33 mouse cellular contexts compared by ENCODE assay signal in the genomic region with DNA sequence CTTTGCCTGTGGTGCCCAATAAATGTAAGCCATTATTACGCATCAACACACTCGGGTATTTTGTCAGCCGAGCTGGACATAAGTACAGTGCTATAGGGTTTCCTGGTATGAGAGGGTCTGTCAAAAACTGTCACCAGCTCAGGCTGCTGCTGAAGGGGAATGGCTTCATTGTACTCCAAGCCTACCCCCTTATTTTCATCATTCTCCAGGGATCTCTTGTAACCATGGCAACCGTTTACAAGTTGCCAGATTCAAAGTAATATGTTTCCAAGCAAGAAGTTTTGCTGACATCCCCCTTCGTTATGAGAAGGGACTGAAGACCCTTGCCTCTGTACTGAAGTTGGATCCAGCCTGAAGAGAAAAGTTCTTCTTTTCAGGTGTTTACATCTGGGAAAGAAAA.
DNase-seq lines count a peak whose midpoint lies in the region; ATAC-seq and TF ChIP-seq lines count a peak whose summit lies in the region.
"Had no signal": no experiment of that assay in that cellular context is flagged by ENCODE, and none has a peak within 500 bp of the region (broad histone marks: within the 10 kb centered on the region; RNA-seq: fewer than 3 reads in every experiment).

No protein-coding gene starts in this region.

- H3K4me1 ChIP-seq in forebrain, postnatal 0 days (ENCODE audit: insufficient read depth), result no peaks in the 10 kb centered on the region; the same call in 1 of the 2 replicates
- H3K4me1 ChIP-seq in forebrain, embryonic 10.5 days, result peaks cover 44% of the 10 kb centered on the region
- H3K4me1 ChIP-seq in midbrain, embryonic 13.5 days (replicated peaks), result peaks cover 37% of the 10 kb centered on the region
- peaks cover 24% of the 10 kb centered on the region for H3K4me1 ChIP-seq in midbrain, embryonic 10.5 days
- no peaks in the 10 kb centered on the region for H3K4me1 ChIP-seq in kidney, adult 2 months (ENCODE audit: control insufficient read depth, insufficient read depth, low read length)
- H3K4me1 ChIP-seq: embryonic facial prominence, embryonic 10.5 days; embryonic facial prominence, embryonic 15.5 days; liver, embryonic 12.5 days; megakaryocyte, embryonic 14.5 days had no signal

- no peaks in the 10 kb centered on the region for H3K36me3 ChIP-seq in forebrain, postnatal 0 days (ENCODE audit: insufficient read depth)
- H3K36me3 ChIP-seq in forebrain, embryonic 10.5 days (replicated peaks), result no peaks in the 10 kb centered on the region
- H3K36me3 ChIP-seq in midbrain, embryonic 13.5 days, result no peaks in the 10 kb centered on the region
- H3K36me3 ChIP-seq in midbrain, embryonic 10.5 days, result no peaks in the 10 kb centered on the region
- H3K36me3 ChIP-seq in kidney, adult 2 months (ENCODE audit: control insufficient read depth, insufficient read depth, low read length), result no peaks in the 10 kb centered on the region
- H3K36me3 ChIP-seq: embryonic facial prominence, embryonic 10.5 days; embryonic facial prominence, embryonic 15.5 days; liver, embryonic 12.5 days; neural tube, embryonic 15.5 days had no signal

- H3K9ac ChIP-seq in forebrain, postnatal 0 days, result no peak overlapping the region
- H3K9ac ChIP-seq in midbrain, embryonic 13.5 days (replicated peaks), result no peak overlapping the region
- H3K9ac ChIP-seq: embryonic facial prominence, embryonic 15.5 days; liver, embryonic 12.5 days; liver, postnatal 0 days; neural tube, embryonic 15.5 days had no signal

- peak; percentile 63 for ATAC-seq in forebrain, postnatal 0 days
- 0 out of 2 replicates have a peak, but pooled peaks have one; percentile 45 for ATAC-seq in midbrain, embryonic 13.5 days
- ATAC-seq: CD4-positive, CD25-positive, alpha-beta regulatory T cell, adult 4 months; intestine, embryonic 16.5 days; liver, embryonic 12.5 days; liver, postnatal 0 days had no signal

- no peaks in the 10 kb centered on the region for H3K27me3 ChIP-seq in forebrain, postnatal 0 days (ENCODE audit: insufficient read depth, low read length)
- H3K27me3 ChIP-seq in forebrain, embryonic 10.5 days (ENCODE audit: poor library complexity, severe bottlenecking), result no peaks in the 10 kb centered on the region
- no peaks in the 10 kb centered on the region for H3K27me3 ChIP-seq in midbrain, embryonic 13.5 days
- no peaks in the 10 kb centered on the region for H3K27me3 ChIP-seq in midbrain, embryonic 10.5 days (ENCODE audit: low read depth, poor library complexity, severe bottlenecking)
- no peaks in the 10 kb centered on the region for H3K27me3 ChIP-seq in kidney, adult 2 months (replicated peaks; ENCODE audit: control insufficient read depth, insufficient read depth, low read length)
- H3K27me3 ChIP-seq: embryonic facial prominence, embryonic 15.5 days; liver, embryonic 12.5 days; megakaryocyte, embryonic 14.5 days; neural tube, embryonic 15.5 days had no signal

- no peak overlapping the region for H3K4me3 ChIP-seq in forebrain, postnatal 0 days (ENCODE audit: low read depth, low read length)
- no peak overlapping the region for H3K4me3 ChIP-seq in forebrain, embryonic 10.5 days
- no peak overlapping the region for H3K4me3 ChIP-seq in midbrain, embryonic 13.5 days (replicated peaks)
- H3K4me3 ChIP-seq in midbrain, embryonic 10.5 days, result no peak overlapping the region
- no peak overlapping the region for H3K4me3 ChIP-seq in kidney, adult 2 months (ENCODE audit: insufficient read depth, low read depth, low read length)
- H3K4me3 ChIP-seq: embryonic facial prominence, embryonic 10.5 days; embryonic facial prominence, embryonic 15.5 days; gastrocnemius, adult 2 months; liver, embryonic 12.5 days; neural tube, embryonic 15.5 days had no signal

- 53% methylated on average over 5 of the region's 5 CpGs for WGBS in forebrain, postnatal 0 days
- WGBS in forebrain, embryonic 10.5 days, result 90% methylated on average over 5 of the region's 5 CpGs
- WGBS in midbrain, embryonic 13.5 days, result 70% methylated on average over 5 of the region's 5 CpGs
- 86% methylated on average over 5 of the region's 5 CpGs for WGBS in midbrain, embryonic 10.5 days
- 71% methylated on average over 5 of the region's 5 CpGs for WGBS in kidney, adult 2 months

- H3K9me3 ChIP-seq in forebrain, postnatal 0 days (ENCODE audit: low read length), result no peaks in the 10 kb centered on the region
- H3K9me3 ChIP-seq in forebrain, embryonic 10.5 days, result no peaks in the 10 kb centered on the region
- no peaks in the 10 kb centered on the region for H3K9me3 ChIP-seq in midbrain, embryonic 13.5 days
- H3K9me3 ChIP-seq in midbrain, embryonic 10.5 days (replicated peaks), result no peaks in the 10 kb centered on the region
- H3K9me3 ChIP-seq: embryonic facial prominence, embryonic 10.5 days; embryonic facial prominence, embryonic 15.5 days; neural tube, embryonic 15.5 days had no signal

- peak; percentile 57 for DNase-seq in forebrain, postnatal 0 days
- DNase-seq in forebrain, embryonic 10.5 days (ENCODE audit: extremely low spot score, low spot score), result no peak
- no peak for DNase-seq in midbrain, embryonic 10.5 days (ENCODE audit: low spot score)
- peak; percentile 16 for DNase-seq in mesoderm, embryonic 11.5 days (ENCODE audit: low read depth, low spot score)
- DNase-seq in kidney, adult 2 months, result no peak
- no peak for DNase-seq in lung, postnatal 36 days
- DNase-seq: adrenal gland, postnatal 25 days; cerebellum, adult 8-10 months; cerebellum, postnatal 25 days; gastrocnemius, adult 2 months; gastrocnemius, postnatal 36 days; heart, adult 18-20 months; heart, postnatal 36 days; kidney, adult 9 months; kidney, postnatal 10 days; layer of hippocampus, postnatal 36 days; left cerebral cortex, postnatal 4 days; liver, postnatal 0 days; lung, postnatal 4 days; right cerebral cortex, adult 18-20 months; spleen, adult 18-20 months; thymus, adult 18-20 months; thymus, postnatal 25 days had no signal

- no peak for TF ChIP-seq POLR2A in kidney, adult 2 months (IDR thresholded peaks at IDR 0.05; ENCODE audit: low read depth, low read length)

- no peak for TF ChIP-seq CTCF in forebrain, postnatal 0 days (IDR thresholded peaks at IDR 0.05; ENCODE audit: low read depth)
- no peak for TF ChIP-seq CTCF in kidney, adult 2 months (conservative IDR thresholded peaks at IDR 0.05; ENCODE audit: insufficient read depth, insufficient read length, low read depth, low read length)

- H3K27ac ChIP-seq in forebrain, postnatal 0 days (ENCODE audit: low read depth, low read length), result no peak overlapping the region
- no peak overlapping the region for H3K27ac ChIP-seq in forebrain, embryonic 10.5 days
- H3K27ac ChIP-seq in midbrain, embryonic 13.5 days, result no peak overlapping the region
- H3K27ac ChIP-seq in midbrain, embryonic 10.5 days (replicated peaks), result no peak overlapping the region
- no peak overlapping the region for H3K27ac ChIP-seq in kidney, adult 2 months (ENCODE audit: insufficient read depth, low read depth, low read length)
- H3K27ac ChIP-seq: embryonic facial prominence, embryonic 10.5 days; embryonic facial prominence, embryonic 15.5 days; gastrocnemius, adult 2 months; liver, embryonic 12.5 days; neural tube, embryonic 15.5 days; stomach, postnatal 0 days had no signal

- no peak overlapping the region for H3K4me2 ChIP-seq in forebrain, postnatal 0 days (ENCODE audit: low read depth)
- no peak overlapping the region for H3K4me2 ChIP-seq in midbrain, embryonic 13.5 days (replicated peaks)
- H3K4me2 ChIP-seq: embryonic facial prominence, embryonic 15.5 days; heart, embryonic 11.5 days; liver, embryonic 12.5 days; neural tube, embryonic 15.5 days had no signal

Comparison
In these comparisons a context has a peak if more than half of its experiments do, and no peak if none do; other contexts are left out.
1. DNase-seq: peak in forebrain, postnatal 0 days (single experiment) and mesoderm, embryonic 11.5 days (single experiment); none in forebrain, embryonic 10.5 days (single experiment), midbrain, embryonic 10.5 days (single experiment), kidney, adult 2 months (single experiment) and lung, postnatal 36 days (single experiment).